Mouse (Mus musculus) CH12.LX (cell line): ENCODE results near the gene Fgf14. TPM values are rescaled to one million over a fixed set of nuclear protein-coding genes. Genes with fewer than 3 reads are reported as not detected.

ENCODE experiments used
- DNase-seq: peaks from one replicate; pipeline ENCODE4 v3.0.0-alpha.2; 2013; ENCODE audit errors: extremely low read depth
- H3K27ac ChIP-seq: 2 replicates; pipeline ENCODE4 v1.5.1; 2012; ENCODE audit warnings: low read depth, mild to moderate bottlenecking, control low read depth, moderate library complexity; ENCODE audit not compliant: insufficient read depth
- H3K27me3 ChIP-seq: replicated peaks from 2 replicates; pipeline ENCODE3; 2012; ENCODE audit warnings: inconsistent platforms
- H3K36me3 ChIP-seq, 2 experiments: replicated peaks in 1 of 2; 2 replicates each; pipeline versions ENCODE3 to v1.6.1; 2012; ENCODE audit warnings: inconsistent platforms in 1 of 2, low read length in 1 of 2, mild to moderate bottlenecking in 1 of 2, mixed read lengths in 1 of 2, moderate library complexity in 1 of 2; ENCODE audit not compliant: control insufficient read depth in 1 of 2, insufficient read depth in 1 of 2
- H3K4me1 ChIP-seq, 2 experiments: 2 replicates each; pipeline ENCODE4 v1.6.1; 2012; ENCODE audit warnings: inconsistent platforms in 1 of 2, moderate library complexity in 1 of 2; ENCODE audit not compliant: insufficient read depth in 2 of 2, control insufficient read depth in 1 of 2
- H3K4me2 ChIP-seq: 2 replicates; pipeline ENCODE4 v1.6.1; 2012; ENCODE audit warnings: low read depth, mild to moderate bottlenecking, control low read depth; ENCODE audit not compliant: poor library complexity, insufficient read depth, severe bottlenecking
- H3K4me3 ChIP-seq, 3 experiments: fragments of 150-350 bp in 1 of 3; sonication (generic) in 1 of 3; replicated peaks in 1 of 3; 2 replicates each; pipeline versions ENCODE3 to v1.5.1; 2011 to 2012; ENCODE audit warnings: low read depth in 2 of 3, low read length in 2 of 3, mild to moderate bottlenecking in 2 of 3, moderate library complexity in 2 of 3, control low read depth in 1 of 3, improper control_type of control experiment in 1 of 3, inconsistent platforms in 1 of 3, mixed read lengths in 1 of 3; ENCODE audit not compliant: poor library complexity in 1 of 3
- H3K79me2 ChIP-seq: replicated peaks from 2 replicates; pipeline ENCODE4 v1.6.1; 2012; ENCODE audit warnings: mild to moderate bottlenecking, moderate library complexity; ENCODE audit not compliant: control insufficient read depth, poor library complexity, insufficient read depth, severe bottlenecking; ENCODE audit errors: extremely low read depth
- H3K9ac ChIP-seq: 2 replicates; pipeline ENCODE4 v1.6.1; 2012; ENCODE audit warnings: low read depth, mild to moderate bottlenecking, control low read depth, moderate library complexity; ENCODE audit not compliant: insufficient read depth
- H3K9me3 ChIP-seq: replicated peaks from 2 replicates; pipeline ENCODE3; 2012; ENCODE audit warnings: low read length, inconsistent platforms, mixed read lengths
- BHLHE40 ChIP-seq: IDR thresholded peaks from 2 replicates; pipeline ENCODE4 v1.6.1; 2011; ENCODE audit warnings: mild to moderate bottlenecking, low read depth, low read length, improper control_type of control experiment
- CTCF ChIP-seq, 2 experiments: IDR thresholded peaks in 1 of 2; conservative IDR thresholded peaks in 1 of 2; 2 replicates each; pipeline ENCODE4 v1.5.1; 2011 to 2012; ENCODE audit warnings: low read depth in 2 of 2, low read length in 2 of 2, improper control_type of control experiment in 1 of 2, inconsistent platforms in 1 of 2, mild to moderate bottlenecking in 1 of 2, moderate library complexity in 1 of 2
- E2F4 ChIP-seq: IDR thresholded peaks from 2 replicates; pipeline ENCODE4 v1.6.1; 2011; ENCODE audit warnings: low read depth, low read length, improper control_type of control experiment; ENCODE audit not compliant: insufficient replicate concordance
- ELF1 ChIP-seq: IDR thresholded peaks from 2 replicates; pipeline ENCODE4 v1.6.1; 2014; ENCODE audit warnings: low read depth, mild to moderate bottlenecking, inconsistent platforms, low read length, improper control_type of control experiment
- GABPA ChIP-seq: IDR thresholded peaks from 2 replicates; pipeline ENCODE4 v1.6.1; 2012; ENCODE audit warnings: low read depth, low read length, improper control_type of control experiment, inconsistent platforms; ENCODE audit not compliant: insufficient replicate concordance
- HCFC1 ChIP-seq: IDR thresholded peaks from 2 replicates; pipeline ENCODE4 v1.6.1; 2012; ENCODE audit warnings: low read depth, mild to moderate bottlenecking, inconsistent platforms, low read length, improper control_type of control experiment
- IRF4 ChIP-seq: IDR thresholded peaks from 2 replicates; pipeline ENCODE4 v1.6.1; 2014; ENCODE audit warnings: low read depth, mild to moderate bottlenecking, inconsistent platforms, low read length, improper control_type of control experiment
- JUND ChIP-seq: conservative IDR thresholded peaks from 2 replicates; pipeline ENCODE4 v1.6.1; 2011; ENCODE audit warnings: low read depth, low read length, improper control_type of control experiment
- KAT2A ChIP-seq: IDR thresholded peaks from 2 replicates; pipeline ENCODE4 v1.6.1; 2012; ENCODE audit warnings: low read length, improper control_type of control experiment, inconsistent platforms; ENCODE audit not compliant: insufficient replicate concordance
- MAFK ChIP-seq: IDR thresholded peaks from 2 replicates; pipeline ENCODE4 v1.6.1; 2011; ENCODE audit warnings: low read length, improper control_type of control experiment; ENCODE audit not compliant: insufficient replicate concordance
- MAZ ChIP-seq: IDR thresholded peaks from 2 replicates; pipeline ENCODE4 v1.6.1; 2012; ENCODE audit warnings: low read depth, mild to moderate bottlenecking, inconsistent platforms, low read length, improper control_type of control experiment, moderate library complexity
- MEF2A ChIP-seq: IDR thresholded peaks from 2 replicates; pipeline ENCODE4 v1.6.1; 2014; ENCODE audit warnings: low read depth, mild to moderate bottlenecking, inconsistent platforms, low read length, improper control_type of control experiment, borderline replicate concordance
- MXI1 ChIP-seq: IDR thresholded peaks from 2 replicates; pipeline ENCODE4 v1.6.1; 2011; ENCODE audit warnings: mild to moderate bottlenecking, low read depth, low read length, improper control_type of control experiment
- MYC ChIP-seq: IDR thresholded peaks from 2 replicates; pipeline ENCODE4 v1.6.1; 2011; ENCODE audit warnings: low read depth, mild to moderate bottlenecking, improper control_type of control experiment, low read length
- NELFE ChIP-seq: IDR thresholded peaks from 2 replicates; pipeline ENCODE4 v1.6.1; 2011; ENCODE audit warnings: low read depth, low read length, improper control_type of control experiment
- NRF1 ChIP-seq: IDR thresholded peaks from 2 replicates; pipeline ENCODE4 v1.6.1; 2014; ENCODE audit warnings: low read depth, mild to moderate bottlenecking, inconsistent platforms, low read length, improper control_type of control experiment, moderate library complexity
- PAX5 ChIP-seq: IDR thresholded peaks from 2 replicates; pipeline ENCODE4 v1.6.1; 2012; ENCODE audit warnings: low read length, inconsistent platforms, mixed read lengths
- POLR2A ChIP-seq: IDR thresholded peaks from 2 replicates; pipeline ENCODE4 v1.6.1; 2011; ENCODE audit warnings: low read depth, mild to moderate bottlenecking, improper control_type of control experiment, low read length
- RAD21 ChIP-seq: IDR thresholded peaks from 2 replicates; pipeline ENCODE4 v1.6.1; 2011; ENCODE audit warnings: low read depth, mild to moderate bottlenecking, low read length, improper control_type of control experiment, moderate library complexity
- RCOR1 ChIP-seq: conservative IDR thresholded peaks from 2 replicates; pipeline ENCODE4 v1.6.1; 2012; ENCODE audit warnings: low read depth, mild to moderate bottlenecking, inconsistent platforms, low read length, improper control_type of control experiment
- SIN3A ChIP-seq: IDR thresholded peaks from 2 replicates; pipeline ENCODE4 v1.6.1; 2012; ENCODE audit warnings: low read length, improper control_type of control experiment, inconsistent platforms
- TBP ChIP-seq: conservative IDR thresholded peaks from 2 replicates; pipeline ENCODE4 v1.6.1; 2011; ENCODE audit warnings: low read depth, low read length, improper control_type of control experiment
- USF1 ChIP-seq: IDR thresholded peaks from 2 replicates; pipeline ENCODE4 v1.6.1; 2014; ENCODE audit warnings: low read depth, mild to moderate bottlenecking, inconsistent platforms, low read length, improper control_type of control experiment
- ZC3H11A ChIP-seq: IDR thresholded peaks from 2 replicates; pipeline ENCODE4 v1.6.1; 2012; ENCODE audit warnings: low read depth, mild to moderate bottlenecking, inconsistent platforms, low read length, improper control_type of control experiment
- ZKSCAN1 ChIP-seq: IDR thresholded peaks from 2 replicates; pipeline ENCODE4 v1.6.1; 2012; ENCODE audit warnings: low read depth, inconsistent platforms, low read length, improper control_type of control experiment, borderline replicate concordance
- ZNF384 ChIP-seq: IDR thresholded peaks from 2 replicates; pipeline ENCODE4 v1.6.1; 2012; ENCODE audit warnings: low read depth, low read length, improper control_type of control experiment, inconsistent platforms
- dilution Hi-C: fragments of 300-500 bp; cut with MboI; formaldehyde crosslinking; loops from 2 replicates; pipeline ENCODE4 v1.14.3; 2020; ENCODE audit warnings: low sequenced_read_pairs; ENCODE audit not compliant: extremely low pct_unique_long_range_greater_than_20kb, extremely low pct_ligation_motif_present
- in situ Hi-C: fragments of 300-500 bp; cut with MboI; formaldehyde crosslinking; loops from 3 replicates; pipeline ENCODE4 v1.14.3; 2019; ENCODE audit warnings: low sequenced_read_pairs, low pct_ligation_motif_present, low pct_unique_long_range_greater_than_20kb, mixed read lengths
- polyA plus RNA-seq: library from polyadenylated mRNA; unstranded; fragments of >175 nt; gene quantifications from 2 replicates; pipeline ENCODE4 v1.2.1, GENCODE M21; 2012; ENCODE audit warnings: low read depth; ENCODE audit not compliant: insufficient read length
- total RNA-seq, 2 experiments: library from RNA; depleted of rRNA; stranded (reverse); fragments of 300-350 nt in 1 of 2; fragments of >200 nt in 1 of 2; gene quantifications; 2 replicates each; pipeline ENCODE4 v1.2.3; 2012 to 2014

Fgf14 gene
- total and polyA plus RNA-seq, 3 experiments: not detected

GRCm38 (mm10) chr14:124287027-124287426 is 389.9 kb downstream of the Fgf14 start:
- Histone ChIP-seq H3K27ac (no peak overlapping the region), H3K9ac (no peak overlapping the region), H3K27me3 (no peaks in the 10 kb centered on the region), H3K4me1 (no peaks in the 10 kb centered on the region), H3K9me3 (no peaks in the 10 kb centered on the region), H3K4me3 (no peak overlapping the region), H3K79me2 (no peaks in the 10 kb centered on the region), H3K36me3 (no peaks in the 10 kb centered on the region), H3K4me2 (no peak overlapping the region)
- no peak for DNase-seq
- no peak for TF ChIP-seq IRF4
- TF ChIP-seq MXI1: no peak
- TF ChIP-seq JUND: no peak
- no peak for TF ChIP-seq MYC
- no peak for TF ChIP-seq ZNF384
- no peak for TF ChIP-seq ZKSCAN1
- TF ChIP-seq ELF1: no peak
- no peak for TF ChIP-seq MAZ
- no peak for TF ChIP-seq ZC3H11A
- TF ChIP-seq MEF2A: no peak
- TF ChIP-seq NELFE: no peak
- no peak for TF ChIP-seq RAD21
- TF ChIP-seq SIN3A: no peak
- in situ Hi-C loops: no loop called here
- dilution Hi-C loops: no loop called here

GRCm38 (mm10) chr14:124278384-124278944 is 398.5 kb downstream of the Fgf14 start:
- H3K36me3 ChIP-seq: no peaks in the 10 kb centered on the region
- no peak overlapping the region for H3K4me3 ChIP-seq
- H3K79me2 ChIP-seq: no peaks in the 10 kb centered on the region
- TF ChIP-seq CTCF (conservative IDR thresholded peaks at IDR 0.05 in 1 of 2, IDR thresholded peaks at IDR 0.05 in 1 of 2; ENCODE audit: low read depth in 2 of 2, low read length in 2 of 2) (no peak), E2F4 (no peak), ZC3H11A (no peak), POLR2A (no peak), MAFK (no peak), SIN3A (no peak), BHLHE40 (no peak), NRF1 (no peak), PAX5 (no peak), GABPA (no peak), MEF2A (no peak), USF1 (no peak), MYC (no peak), RCOR1 (no peak), KAT2A (no peak), MAZ (no peak), TBP (no peak), HCFC1 (no peak)
- TF ChIP-seq, all 38 proteins: peak for 0
- no peak overlapping the region for H3K4me2 ChIP-seq
- in situ Hi-C loops: no loop called here
- H3K9ac ChIP-seq: no peak overlapping the region
- H3K4me1 ChIP-seq: no peaks in the 10 kb centered on the region; a peak in 1 of 4 replicates
- DNase-seq: no peak
- H3K9me3 ChIP-seq: no peaks in the 10 kb centered on the region
- no peak overlapping the region for H3K27ac ChIP-seq
- dilution Hi-C loops: no loop called here
- H3K27me3 ChIP-seq: no peaks in the 10 kb centered on the region
